Mouse (Mus musculus): ENCODE data around the gene Ext2.

Ext2 gene

DNA sequence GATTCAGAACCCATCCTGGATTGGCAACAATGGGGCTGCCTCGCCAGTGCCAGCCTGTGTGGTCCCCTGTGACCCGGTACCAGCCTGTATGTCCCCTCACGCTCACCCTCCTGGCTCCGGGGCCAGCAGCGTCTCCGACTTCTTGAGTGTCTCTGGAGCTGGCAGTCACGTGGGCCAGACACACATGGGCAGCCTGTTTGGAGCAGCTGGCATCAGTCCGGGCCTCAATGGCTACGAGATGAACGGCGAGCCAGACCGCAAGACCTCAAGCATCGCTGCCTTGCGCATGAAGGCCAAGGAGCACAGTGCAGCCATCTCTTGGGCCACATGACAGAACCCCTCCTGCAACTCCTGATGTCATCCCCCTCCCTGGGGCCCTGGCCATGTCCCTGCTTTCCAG lies 145.1 kb downstream of the Ext2 start:
- DNase-seq (ENCODE audit: low read depth) = no peak

DNA sequence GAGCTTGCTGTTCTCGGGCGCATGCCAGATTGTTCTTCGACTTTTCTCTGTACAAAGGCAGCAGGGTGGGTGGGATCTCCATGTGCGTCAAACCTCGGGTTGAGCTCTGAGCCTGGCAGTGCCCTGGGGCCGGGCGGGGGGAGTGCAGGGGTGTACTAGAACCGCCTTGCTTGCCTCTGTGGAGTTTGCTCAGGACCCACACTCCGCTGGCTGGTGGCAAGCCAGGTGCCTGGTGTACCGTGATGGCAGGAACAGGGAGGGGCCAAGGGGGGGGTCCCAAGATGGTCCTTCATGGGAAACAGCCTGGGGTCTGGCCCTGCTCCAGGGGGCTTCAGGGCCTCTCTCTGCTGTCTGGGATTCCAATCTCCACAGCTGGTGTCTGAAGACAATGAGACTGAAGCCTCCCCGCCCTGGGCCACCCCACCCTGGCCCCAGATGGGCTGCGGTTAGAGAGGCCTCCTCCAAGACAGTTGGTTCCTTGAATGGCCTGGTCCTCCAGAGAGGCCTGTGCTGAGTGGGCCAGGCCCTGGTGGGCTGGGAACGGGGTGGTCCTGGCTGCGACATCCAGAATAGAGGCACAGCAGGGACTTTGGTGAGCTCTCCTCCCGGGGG lies 150.7 kb downstream of the Ext2 start:
- DNase-seq (ENCODE audit: low read depth) = no peak

DNA sequence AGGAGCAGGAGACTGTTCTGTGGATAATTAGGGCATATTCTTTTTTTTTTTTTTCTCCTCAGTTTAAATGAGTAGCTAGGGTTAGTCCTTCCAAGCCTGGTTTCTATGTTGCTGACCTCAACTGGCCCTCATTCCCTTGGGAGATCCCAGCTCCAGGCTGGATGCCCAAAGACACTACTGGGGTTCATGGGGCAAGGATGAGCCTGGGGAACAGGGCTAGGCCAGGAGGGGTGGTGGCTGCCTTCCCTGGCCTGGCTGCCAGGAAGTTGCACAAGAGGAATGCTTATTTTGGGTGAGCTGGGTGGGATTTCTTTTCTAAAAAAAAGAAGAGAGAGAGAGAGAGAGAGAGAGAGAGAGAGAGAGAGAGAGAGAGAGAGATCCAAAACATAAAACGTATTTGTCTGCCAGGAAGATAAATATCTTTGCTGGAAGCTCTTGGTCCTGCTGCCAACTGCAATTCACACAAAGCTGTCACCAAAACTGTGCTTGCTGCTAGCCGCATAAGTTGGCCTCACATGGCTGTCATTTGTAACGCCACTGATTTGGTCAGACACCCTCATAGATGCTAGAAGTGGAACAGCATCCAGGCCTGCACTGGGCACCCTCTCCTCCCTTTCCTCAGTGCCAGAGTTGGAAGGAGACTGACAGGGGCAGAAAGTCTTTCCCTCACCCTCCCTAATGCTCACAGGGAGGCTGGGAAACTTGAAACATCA lies 156.1 kb downstream of the Ext2 start:
- no peak for DNase-seq (ENCODE audit: low read depth)

DNA sequence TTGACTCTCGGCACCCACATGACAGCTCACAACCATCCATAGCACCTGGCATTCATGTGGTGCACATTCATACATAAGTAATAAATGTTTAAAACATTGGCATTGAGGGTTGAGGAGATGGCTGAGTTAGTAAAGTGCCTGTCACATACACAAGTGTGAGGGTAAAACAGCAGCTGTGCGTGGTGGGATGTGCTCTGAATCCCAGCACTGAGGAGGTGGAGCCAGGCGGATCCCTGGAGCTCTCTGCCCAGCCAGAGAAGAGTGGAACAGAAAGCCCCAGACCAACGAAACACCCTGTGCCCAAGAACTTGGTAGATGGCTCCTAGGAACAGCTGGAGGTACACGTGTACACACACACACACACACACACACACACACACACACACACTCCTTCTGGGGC lies 156.9 kb downstream of the Ext2 start:
- no peak for DNase-seq (ENCODE audit: low read depth)

DNA sequence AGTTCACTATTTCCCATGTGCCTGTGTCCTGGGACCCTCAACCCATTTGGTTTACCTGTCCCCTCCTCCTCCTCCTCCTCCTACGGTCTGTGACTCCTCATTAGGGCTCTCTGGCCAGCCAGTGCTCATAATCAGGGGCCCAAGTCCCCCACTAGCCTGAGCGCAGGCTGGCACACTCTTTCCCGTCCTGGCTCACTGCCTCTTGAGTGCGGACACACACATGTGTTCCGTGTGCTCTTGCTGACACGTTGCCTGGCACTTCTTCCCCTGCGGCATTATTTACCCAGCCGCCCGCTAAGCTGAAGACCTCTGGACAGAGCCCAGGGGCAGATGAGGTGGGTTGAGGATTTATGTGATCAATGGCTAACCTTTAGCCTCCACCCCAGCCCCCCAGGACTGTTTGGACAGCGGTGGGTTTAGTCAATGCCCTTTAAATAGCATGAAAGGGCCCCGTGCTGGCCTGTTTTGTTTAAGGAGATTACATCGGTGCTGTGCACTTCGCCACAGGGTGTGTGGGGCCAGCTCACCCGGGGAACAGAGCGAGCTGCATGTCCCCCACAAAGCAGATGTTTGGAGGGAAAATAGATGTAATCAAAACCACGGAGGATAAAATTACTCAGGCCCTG lies 160.0 kb downstream of the Ext2 start:
- DNase-seq (ENCODE audit: low read depth) = no peak

DNA sequence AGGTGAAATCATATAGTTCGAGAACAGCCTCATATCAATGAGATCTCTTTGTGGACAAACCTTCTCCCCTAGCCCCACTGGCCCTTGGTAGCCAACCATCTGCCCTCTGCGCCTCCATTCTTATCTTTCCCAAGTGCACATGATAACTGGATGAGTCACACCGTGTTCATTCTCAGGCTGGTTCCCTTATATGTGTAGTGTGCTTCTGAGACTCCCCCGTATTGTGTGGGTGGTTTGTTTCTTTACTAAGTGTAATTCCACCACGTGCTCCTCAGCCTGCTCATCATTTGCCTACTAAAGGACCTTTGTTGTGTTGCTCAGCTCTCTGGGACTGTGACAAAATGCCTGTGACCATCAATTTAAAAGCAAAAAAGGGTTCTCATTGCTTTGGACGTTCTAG lies 161.3 kb downstream of the Ext2 start:
- no peak for DNase-seq (ENCODE audit: low read depth)

DNA sequence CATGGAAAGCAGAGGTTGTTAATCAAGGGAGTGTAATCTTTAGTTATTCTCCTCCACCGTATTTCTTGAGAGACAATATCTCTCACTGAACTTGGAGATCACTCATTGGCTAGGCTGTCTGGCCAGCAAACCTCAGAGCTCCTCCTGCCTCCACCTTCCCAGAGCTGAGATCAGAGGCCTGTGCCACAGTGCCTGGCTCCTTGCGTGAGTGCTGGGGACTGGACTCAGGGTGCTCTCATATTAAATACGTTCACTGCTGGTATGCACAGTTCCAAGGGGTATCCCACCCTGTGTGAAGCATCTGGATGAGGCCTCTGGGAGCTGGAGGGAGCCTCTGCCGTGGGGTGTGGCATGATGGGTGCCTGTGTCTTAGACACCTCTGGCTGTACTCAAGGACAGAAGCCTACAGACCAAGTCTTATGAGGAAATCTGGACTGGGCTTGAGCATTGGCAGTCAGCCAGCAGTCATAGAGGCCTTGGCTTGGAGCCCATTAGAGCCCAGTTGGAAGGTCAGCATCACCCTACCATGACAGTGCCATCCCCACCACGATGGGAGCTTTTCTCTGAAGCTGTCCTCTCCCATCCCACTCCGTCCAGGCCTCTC lies 162.6 kb downstream of the Ext2 start:
- DNase-seq (ENCODE audit: low read depth) = no peak

DNA sequence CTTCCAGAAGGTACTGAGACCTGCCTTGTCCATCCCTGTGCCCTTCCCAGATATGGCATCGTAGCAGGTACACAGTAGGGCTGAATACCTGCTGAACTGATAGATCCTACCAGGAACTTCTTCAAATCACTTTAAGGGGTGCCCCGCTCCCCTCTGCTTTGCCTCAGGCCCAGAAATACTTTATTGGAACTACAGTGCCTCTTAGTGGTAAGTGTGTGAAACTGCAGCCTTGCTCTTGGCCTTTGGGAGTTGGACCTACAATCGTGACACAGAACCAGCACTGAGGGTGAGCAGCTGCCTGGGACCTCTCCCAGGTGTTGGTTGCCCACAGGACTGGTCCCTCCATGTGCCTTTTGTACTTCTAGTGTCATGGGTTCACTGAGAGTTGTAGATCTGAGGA lies 163.4 kb downstream of the Ext2 start:
- DNase-seq (ENCODE audit: low read depth) = no peak

DNA sequence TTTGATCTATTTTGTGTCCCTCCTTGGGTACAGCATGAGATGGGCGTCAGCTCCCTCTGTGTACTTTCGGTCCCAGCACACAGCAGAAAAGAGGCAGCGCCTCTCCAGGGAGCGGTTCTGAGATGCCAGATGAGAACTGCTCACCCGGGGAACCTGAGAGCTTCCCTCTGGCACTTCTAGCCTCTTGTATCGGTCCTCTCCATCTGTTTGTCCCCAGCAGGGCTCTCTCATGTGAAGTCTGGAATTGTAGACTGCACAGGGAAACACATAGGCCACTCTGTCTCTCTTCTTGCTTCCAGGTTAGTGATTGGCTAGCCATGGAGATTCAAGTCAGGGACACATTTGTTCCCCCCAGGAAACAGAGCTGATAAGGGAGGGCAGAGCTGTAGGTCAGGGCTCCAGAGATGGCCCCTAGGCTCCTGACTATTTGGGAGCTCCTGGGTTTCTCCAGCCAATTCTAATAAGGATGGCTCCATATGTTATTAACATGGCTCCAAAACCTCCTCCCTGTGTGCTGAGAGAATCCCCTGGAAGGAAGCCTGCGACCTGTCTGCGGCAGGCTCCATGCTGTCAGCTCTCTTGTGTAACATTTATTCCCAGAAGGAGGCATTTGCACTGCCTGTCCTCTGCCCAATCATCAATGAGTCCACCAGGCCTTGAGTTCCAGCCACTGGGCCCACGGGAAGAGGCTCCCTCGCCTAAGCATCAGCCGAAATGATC lies 167.9 kb downstream of the Ext2 start:
- no peak for DNase-seq (ENCODE audit: low read depth)

DNA sequence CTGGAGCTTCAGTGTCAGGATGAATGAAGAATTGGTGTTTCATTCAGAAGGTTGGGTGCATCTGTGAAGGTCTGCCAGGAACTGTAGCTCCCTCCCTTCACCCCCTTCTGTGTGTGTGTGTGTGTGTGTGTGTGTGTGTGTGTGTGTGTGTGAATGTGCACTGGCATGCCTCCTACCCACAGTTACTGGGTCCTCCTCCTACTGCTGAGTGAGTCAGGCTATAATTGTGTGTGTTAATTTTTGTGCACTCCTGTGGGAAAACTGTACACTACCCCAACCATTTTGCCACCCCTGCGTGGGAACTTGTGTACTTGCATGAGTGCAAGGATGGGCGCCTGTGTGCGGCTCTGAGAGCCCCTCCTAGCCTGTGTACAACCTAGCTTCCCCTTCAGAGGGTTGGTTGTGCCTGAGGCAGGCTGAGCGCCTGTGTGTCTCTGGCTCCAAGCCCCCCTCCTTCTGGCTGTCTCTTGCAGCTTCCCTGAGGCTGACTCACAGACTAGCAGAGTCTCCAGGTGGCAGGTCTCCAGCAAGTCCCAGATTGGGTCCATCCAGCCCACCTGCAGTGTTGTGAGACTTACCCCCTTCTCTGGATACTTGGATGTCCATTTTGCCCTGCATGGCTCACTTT lies 173.0 kb downstream of the Ext2 start:
- no peak for DNase-seq (ENCODE audit: low read depth)

DNA sequence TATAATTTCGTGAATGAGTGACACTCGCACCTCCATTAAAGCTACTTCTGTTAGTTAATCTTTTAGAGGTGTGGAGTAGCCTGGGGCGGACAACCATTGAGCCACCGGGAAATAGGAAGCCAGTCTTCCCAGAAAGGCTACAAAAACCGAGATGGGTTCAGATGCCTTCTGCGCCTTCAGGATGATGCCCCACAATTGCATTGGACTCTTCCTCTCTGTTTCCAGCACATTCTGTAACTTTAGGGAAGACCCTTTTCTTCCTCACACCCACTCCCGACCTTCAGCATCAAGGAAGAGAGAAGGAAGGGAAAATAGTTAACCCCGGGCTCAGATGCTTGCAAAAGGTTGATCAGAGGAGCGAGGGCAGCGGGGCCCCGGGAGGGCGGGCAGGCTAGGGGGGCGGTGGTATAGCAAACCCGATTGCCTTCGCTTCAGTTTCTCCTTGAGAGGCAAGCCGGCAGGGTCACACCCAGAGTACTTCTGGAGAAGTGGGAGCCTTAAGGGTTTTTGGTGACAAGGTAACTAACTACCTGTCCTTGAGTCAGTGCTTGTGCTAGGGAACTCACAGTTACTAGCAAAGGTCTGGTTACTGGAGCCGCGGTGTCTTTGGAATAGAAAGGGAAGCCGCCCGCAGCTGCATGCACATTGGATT lies 174.3 kb downstream of the Ext2 start:
- no peak for DNase-seq (ENCODE audit: low read depth)

DNA sequence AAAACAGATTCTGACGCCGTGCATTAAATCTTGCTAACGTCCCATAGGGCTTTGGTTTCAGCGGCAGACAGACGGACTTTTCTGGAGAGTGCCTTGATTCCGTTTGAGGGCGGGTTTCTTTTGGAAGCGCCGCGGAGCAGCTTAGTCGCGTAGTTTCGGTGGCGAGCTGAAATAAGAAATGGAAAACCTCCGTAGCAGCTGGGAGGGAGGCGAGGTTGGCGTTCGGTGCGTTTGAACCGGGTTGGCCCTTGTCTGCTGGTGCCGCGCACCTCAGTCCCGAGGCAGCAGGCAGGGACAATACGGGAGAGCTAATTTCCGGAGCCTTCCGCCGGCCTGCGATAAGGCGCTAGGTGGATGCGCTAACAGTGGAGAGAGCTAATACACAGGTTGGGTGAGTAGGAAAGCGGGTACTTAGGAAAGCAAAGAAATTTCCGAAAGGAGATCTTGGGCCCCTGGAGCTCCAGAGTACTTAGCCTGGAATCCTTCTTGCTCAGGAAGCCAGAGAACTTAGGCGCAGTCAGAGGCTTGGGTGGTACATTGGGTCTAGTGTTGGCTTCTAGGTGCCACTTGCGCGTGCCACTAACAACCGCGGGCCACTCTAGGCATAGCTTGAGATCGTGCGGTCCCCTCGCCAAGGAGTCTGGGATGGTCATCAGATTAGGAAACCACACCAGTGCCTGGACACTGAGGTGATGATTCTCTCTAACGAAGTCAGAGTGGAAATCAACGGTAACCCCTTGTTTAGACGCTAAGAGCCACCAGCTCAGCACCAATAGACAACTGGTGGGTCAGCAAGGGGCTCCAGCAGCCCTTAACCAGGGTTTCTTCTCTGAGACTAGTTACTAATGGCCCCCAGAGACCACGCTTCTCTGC lies 175.1 kb downstream of the Ext2 start:
- DNase-seq (ENCODE audit: low read depth) = no peak

DNA sequence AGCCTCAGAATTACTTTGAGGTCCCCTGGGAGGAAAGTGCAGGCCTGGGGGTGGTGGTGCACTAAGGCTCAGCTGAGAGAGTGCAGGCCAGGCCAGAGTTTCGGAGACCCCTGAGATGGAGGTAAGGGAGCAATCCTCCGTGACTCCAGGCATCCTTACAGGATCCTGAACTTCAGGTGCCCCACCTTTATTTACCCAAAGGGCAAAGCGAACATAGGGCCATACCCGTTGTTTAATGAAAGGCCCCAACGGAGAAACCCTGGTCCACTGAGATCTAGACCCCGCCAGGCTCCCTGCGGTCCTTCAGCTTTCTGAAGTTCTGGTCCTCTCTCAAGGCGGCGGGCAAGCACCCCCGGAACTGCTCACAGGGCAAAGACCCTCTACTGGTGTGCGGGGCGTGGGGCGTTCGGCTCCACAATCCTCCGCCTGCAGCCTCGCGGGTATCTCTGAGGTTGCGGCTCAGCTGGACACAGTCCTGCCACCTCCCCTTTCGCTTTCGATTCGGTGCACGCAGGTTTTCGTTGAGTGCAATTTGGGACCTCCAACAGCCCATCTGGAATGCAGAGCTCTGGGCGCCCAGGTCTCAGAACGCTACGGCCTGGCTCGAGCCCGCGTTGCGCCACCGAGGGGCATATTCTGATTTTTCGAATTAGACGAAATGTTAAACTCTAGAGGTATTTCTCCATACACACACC lies 176.6 kb downstream of the Ext2 start:
- no peak for DNase-seq (ENCODE audit: low read depth)

DNA sequence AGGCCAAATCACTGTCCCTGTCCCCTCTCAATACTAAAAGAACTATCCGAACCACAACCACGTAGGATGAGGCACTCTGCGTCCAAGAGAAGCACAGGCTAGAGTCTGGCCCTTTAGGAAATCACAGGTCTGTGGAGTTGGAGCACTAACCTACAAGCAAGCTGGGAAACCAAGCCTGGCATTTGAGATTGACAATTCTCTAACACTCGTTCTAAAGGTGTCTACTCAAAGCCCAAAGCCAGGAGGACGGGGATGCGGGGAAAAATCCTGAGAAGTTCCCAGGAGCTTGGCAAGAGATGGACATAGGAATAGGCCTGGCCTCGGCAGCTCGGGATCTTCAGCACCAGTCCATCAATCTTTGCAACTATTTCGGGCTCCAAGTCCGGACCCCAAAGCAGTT lies 177.2 kb downstream of the Ext2 start:
- DNase-seq (ENCODE audit: low read depth) = no peak

DNA sequence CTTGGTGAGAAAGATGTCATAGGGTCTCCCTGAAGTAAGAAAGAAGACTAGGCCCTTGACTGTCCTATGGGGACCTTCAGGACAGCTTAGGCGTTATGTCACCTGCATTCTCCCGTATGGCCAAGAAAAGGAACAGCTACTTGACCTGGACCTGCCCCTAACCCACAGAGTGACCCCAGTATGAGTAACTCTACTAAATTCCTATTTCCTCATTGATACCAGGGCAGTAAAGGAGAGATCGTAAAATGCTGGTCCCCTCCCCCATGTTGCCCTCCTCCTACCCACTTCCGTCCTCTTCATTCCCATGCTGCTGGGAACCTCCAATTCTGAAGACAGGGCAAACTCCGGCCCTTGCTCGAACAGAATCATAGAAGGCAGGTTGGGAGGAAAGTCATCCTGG lies 177.6 kb downstream of the Ext2 start:
- no peak for DNase-seq (ENCODE audit: low read depth)

DNA sequence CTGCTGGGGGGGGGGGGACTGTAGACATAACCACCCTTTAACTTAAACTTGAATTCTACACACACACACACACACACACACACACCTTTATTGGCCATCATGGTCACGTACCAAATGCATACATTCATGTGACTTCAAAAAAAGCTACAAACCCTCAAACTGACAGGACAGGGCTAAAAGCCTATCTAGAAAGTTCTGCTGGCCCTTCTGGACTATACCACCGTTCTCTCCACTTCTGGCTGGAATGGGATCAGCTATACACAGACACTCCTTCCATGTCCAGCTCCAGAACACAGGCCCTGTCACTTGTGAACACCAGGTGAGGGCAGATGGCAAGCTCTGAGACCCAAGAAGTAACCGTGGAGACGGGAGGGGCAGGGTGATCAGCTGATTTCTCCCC lies 178.1 kb downstream of the Ext2 start:
- no peak for DNase-seq (ENCODE audit: low read depth)

DNA sequence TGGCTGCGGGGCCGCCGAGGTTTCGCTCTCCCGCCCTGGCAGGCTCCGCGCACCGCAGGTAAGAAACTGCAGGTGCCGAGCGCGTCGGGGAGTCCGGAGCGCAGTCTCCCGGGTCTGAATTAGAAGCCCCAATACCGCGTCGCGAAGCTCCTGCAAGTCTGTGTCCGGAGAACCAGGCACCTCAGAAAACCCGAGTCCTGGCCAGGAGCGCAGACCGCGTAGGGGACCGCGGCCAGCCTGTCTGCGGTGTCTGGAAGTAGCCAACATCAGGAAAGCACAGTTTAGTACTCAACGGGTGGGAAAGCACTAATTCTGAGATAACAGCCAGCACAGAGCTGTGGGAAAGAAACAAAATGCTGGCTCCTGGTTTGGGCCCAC lies 179.0 kb downstream of the Ext2 start:
- DNase-seq (ENCODE audit: low read depth) = no peak

DNA sequence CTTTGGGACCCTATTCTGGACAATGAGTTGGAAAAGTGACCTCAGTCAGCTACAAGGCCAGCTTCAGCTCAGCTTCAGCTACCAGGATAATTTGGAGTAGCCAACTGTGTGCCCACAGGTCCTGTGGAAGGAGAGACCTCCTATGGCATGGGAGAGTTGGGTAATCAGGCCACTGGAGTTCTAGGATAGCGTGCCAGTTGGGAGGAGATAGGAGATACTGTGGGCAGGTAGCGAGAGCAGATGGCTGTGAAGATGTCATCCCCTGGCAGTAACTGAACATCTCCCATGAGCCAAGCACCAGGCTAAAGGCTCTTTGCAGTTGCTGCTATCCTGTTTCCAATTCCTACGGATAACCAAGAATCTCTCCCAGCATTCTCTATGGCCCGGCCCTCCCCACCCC lies 187.8 kb downstream of the Ext2 start:
- no peak for DNase-seq (ENCODE audit: low read depth)

DNA sequence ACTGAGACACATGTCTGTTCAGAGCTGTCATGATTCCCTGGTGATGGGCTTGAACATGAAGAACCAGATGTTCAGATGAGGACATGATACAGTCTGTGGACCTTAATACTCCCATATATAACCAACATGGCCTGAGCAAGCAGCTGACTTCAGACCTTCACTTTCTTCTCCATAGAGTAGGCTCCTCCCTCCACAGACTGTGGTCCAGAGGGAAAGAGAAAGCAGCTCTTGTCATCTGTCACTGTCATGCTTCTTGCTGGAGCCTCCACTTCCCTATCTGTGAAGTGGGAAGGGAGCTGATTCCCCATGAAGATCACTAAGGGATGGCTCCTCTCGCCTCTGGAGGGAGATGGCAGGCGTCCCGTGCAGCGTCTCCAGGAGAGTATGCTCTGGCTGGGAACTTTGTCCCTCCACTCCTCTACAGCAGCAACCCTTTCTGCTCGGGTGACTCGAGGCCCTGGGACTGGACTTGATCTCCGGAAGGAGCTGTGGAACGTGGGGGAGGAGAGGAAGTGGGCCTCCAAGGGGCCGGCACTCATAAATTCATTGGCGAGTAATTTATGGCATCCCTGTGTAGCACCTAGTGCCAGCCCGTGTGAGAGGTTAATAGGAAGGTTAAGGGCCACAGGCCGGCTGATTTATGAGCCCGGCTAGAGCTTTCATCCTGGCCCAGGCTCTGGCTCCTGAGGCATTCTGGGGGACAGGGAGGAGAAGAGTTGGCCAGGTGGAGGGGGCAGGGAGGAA lies 197.5 kb downstream of the Ext2 start:
- no peak for DNase-seq (ENCODE audit: low read depth)
